Mouse (Mus musculus) embryonic facial prominence, embryonic 13.5 days (tissue): ENCODE data around the gene Lzic. TPM values are rescaled to one million over a fixed set of nuclear protein-coding genes. Genes with fewer than 3 reads are reported as not detected.
A peak's percentile ranks its signal among the peaks of the same experiment; 100 is the strongest.

Experiments used
- ATAC-seq: fragments of 200-750 bp; cut with Nextera tagmentation; 2 replicates; pipeline ENCODE4 v1.8.0; 2017; ENCODE audit warnings: low read depth; ENCODE audit not compliant: insufficient number of reproducible peaks, insufficient read depth, low FRiP score, low TSS enrichment
- H3K27ac ChIP-seq: fragments of 300-500 bp; sonication (generic); 2 replicates; pipeline ENCODE4 v1.5.1; 2015; ENCODE audit warnings: moderate library complexity, mild to moderate bottlenecking, inconsistent platforms
- H3K27me3 ChIP-seq: fragments of 300-500 bp; sonication (generic); 2 replicates; pipeline ENCODE4 v1.6.1; 2015; ENCODE audit warnings: mild to moderate bottlenecking, inconsistent platforms
- H3K36me3 ChIP-seq: fragments of 300-500 bp; sonication (generic); 2 replicates; pipeline ENCODE4 v1.6.1; 2015; ENCODE audit warnings: mild to moderate bottlenecking, inconsistent platforms
- H3K4me1 ChIP-seq: fragments of 300-500 bp; sonication (generic); 2 replicates; pipeline ENCODE4 v1.6.1; 2015; ENCODE audit warnings: inconsistent platforms
- H3K4me2 ChIP-seq: fragments of 300-500 bp; sonication (generic); 2 replicates; pipeline ENCODE4 v1.6.1; 2015; ENCODE audit warnings: moderate library complexity, mild to moderate bottlenecking, inconsistent platforms
- H3K4me3 ChIP-seq: fragments of 300-500 bp; sonication (generic); 2 replicates; pipeline ENCODE4 v1.5.1; 2015; ENCODE audit warnings: mild to moderate bottlenecking, inconsistent platforms
- H3K9ac ChIP-seq: fragments of 300-500 bp; sonication (generic); 2 replicates; pipeline ENCODE4 v1.6.1; 2015; ENCODE audit warnings: mild to moderate bottlenecking, inconsistent platforms
- H3K9me3 ChIP-seq: fragments of 300-500 bp; sonication (generic); 2 replicates; pipeline ENCODE4 v1.6.1; 2016; ENCODE audit warnings: inconsistent platforms
- WGBS: fragments of 180-500 bp; shearing (Covaris S2); methylation state at CpG from one replicate; pipeline ENCODE4 v1.1.7; 2015; ENCODE audit warnings: mixed read lengths; 5-methylcytosine and 5-hydroxymethylcytosine counted together
- polyA plus RNA-seq: library from polyadenylated mRNA; unstranded; fragments of >200 nt; fragmentation: Nextera tagmentation; extraction: Ambion mirVana; gene quantifications from 2 replicates; pipeline ENCODE4 v1.2.1, GENCODE M21; 2015

The Lzic gene
- polyA plus RNA-seq, 1 experiment from 2014 or later = 56.5 TPM

- H3K9me3 ChIP-seq = no peaks in the 10 kb centered on the region
- peaks cover 26% of the 10 kb centered on the region for H3K36me3 ChIP-seq
- H3K9ac ChIP-seq = peak overlapping the region; percentile 79
- peak overlapping the region; percentile 75 for H3K27ac ChIP-seq
- peak overlapping the region; percentile 84 for H3K4me2 ChIP-seq
- H3K4me3 ChIP-seq = peak overlapping the region; percentile 63
- H3K27me3 ChIP-seq = no peaks in the 10 kb centered on the region
- WGBS = 55% methylated on average over 3 of the region's 3 CpGs
- no peak for ATAC-seq
- peaks cover 23% of the 10 kb centered on the region for H3K4me1 ChIP-seq
Observed at GRCm38 (mm10) chr4:149484566-149484965, 463 bp upstream of the Lzic start.

GRCm38 (mm10) chr4:149485825-149486206 lies 787 bp downstream of the Lzic start:
- Histone ChIP-seq H3K9ac (peak overlapping the region; percentile 79), H3K9me3 (no peaks in the 10 kb centered on the region), H3K27ac (peak overlapping the region; percentile 75), H3K4me1 (peaks cover 23% of the 10 kb centered on the region), H3K27me3 (no peaks in the 10 kb centered on the region), H3K4me3 (peak overlapping the region; percentile 63), H3K4me2 (peak overlapping the region; percentile 84), H3K36me3 (peaks cover 37% of the 10 kb centered on the region)
- ATAC-seq = no peak
- under 1% methylated on average over 10 of the region's 10 CpGs for whole genome bisulfite sequencing

DNA sequence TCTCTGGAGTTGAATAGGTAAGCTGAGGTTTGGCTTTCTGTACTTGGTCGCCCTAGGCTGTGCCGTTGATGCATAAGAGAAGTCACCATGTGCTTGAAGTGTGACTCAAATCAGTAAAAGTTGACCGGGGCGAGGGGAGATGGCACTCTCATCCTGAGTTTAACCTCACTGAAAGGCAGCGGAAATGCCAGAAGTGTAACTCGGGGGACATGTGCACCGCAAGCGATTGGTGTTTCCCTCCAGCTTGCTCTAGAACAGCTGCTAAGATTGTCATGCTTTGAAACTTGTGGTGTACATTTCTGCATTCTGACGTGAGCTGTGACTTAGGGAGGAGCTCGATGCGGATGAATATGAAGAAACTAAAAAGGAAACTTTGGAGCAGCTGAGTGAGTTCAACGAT lies 2.7 kb downstream of the Lzic start:
- Histone ChIP-seq H3K9ac (0 out of 2 replicates have a peak overlapping the region, but pooled peaks have one; percentile 27), H3K9me3 (no peaks in the 10 kb centered on the region), H3K36me3 (peaks cover 55% of the 10 kb centered on the region), H3K4me2 (no peak overlapping the region), H3K4me3 (no peak overlapping the region), H3K4me1 (peaks cover 23% of the 10 kb centered on the region), H3K27ac (no peak overlapping the region), H3K27me3 (no peaks in the 10 kb centered on the region)
- 92% methylated on average over 12 of the region's 12 CpGs for WGBS
- no peak for ATAC-seq

DNA sequence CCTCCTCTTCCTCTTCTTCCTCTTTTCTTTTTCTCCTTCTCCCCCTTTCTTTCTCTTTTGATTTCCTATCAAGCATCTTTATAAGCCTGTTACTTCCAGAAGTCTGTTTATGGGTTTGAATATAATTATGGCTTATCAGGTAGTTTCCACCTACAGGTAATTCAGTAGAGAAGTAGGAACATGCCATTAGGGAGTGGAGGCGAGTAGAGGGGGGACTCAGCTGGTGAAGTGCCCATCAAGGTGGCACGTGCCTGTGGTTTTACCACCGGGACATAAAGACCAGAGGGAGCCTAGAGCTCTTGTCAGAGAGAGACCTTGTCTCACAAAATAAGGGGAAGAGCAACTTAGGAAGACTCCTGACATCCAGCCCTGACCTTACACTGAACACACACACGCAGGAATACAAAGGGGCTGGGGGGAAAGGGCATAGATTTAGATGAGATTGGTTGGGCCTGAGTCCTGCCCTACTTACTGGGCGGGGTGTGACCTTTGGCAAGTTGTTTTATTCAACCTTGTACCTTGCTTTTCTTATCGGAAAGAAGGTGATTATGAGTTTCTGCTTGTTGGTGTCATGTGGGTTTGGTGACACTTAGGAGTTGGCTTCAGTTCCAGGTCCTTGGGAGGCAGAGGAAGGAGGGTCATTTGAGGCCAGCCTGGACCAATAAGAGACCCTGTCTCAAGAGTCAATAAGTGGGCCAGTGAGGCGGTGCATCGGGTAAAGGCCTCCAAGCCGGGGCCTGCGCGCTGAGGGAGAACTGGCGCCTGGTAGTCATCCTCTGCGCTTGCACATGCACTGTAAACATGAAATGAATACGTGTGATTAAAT lies 4.6 kb downstream of the Lzic start:
- 95% methylated on average over 14 of the region's 14 CpGs for WGBS
- Histone ChIP-seq H3K27me3 (no peaks in the 10 kb centered on the region), H3K4me2 (no peak overlapping the region), H3K4me1 (peaks cover 17% of the 10 kb centered on the region), H3K9me3 (no peaks in the 10 kb centered on the region), H3K4me3 (no peak overlapping the region), H3K27ac (no peak overlapping the region), H3K9ac (no peak overlapping the region), H3K36me3 (peaks cover 72% of the 10 kb centered on the region)
- no peak for ATAC-seq

GRCm38 (mm10) chr4:149491151-149491550 lies 6.1 kb downstream of the Lzic start:
- Histone ChIP-seq H3K36me3 (peaks cover 85% of the 10 kb centered on the region), H3K9me3 (no peaks in the 10 kb centered on the region), H3K4me3 (no peak overlapping the region), H3K27ac (no peak overlapping the region), H3K4me1 (peaks cover 14% of the 10 kb centered on the region), H3K4me2 (no peak overlapping the region), H3K9ac (no peak overlapping the region), H3K27me3 (no peaks in the 10 kb centered on the region)
- WGBS = 96% methylated on average over 3 of the region's 3 CpGs
- no peak for ATAC-seq

DNA sequence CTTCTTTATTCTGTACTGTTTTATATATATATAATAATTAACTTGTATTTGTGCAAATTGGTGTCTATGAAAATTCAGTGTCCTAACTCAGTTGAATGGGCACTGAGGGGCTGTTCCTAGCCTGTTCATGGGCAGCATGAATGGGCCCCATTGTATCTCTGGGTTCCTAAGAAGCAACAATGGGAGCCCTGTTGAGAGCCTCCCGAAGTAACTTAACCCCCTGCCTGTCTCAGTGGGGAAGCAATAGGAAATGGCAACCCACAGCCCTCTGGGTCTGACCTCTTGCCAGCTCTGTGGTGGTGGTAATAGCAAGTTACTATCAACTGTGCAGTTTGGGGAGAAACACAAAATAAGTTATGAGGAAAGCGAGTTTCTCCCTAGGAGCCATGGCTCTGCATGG lies 11.6 kb downstream of the Lzic start:
- Histone ChIP-seq H3K27ac (peak overlapping the region; percentile 70), H3K9ac (no peak overlapping the region), H3K4me3 (no peak overlapping the region), H3K4me1 (no peaks in the 10 kb centered on the region), H3K4me2 (no peak overlapping the region), H3K9me3 (no peaks in the 10 kb centered on the region), H3K27me3 (no peaks in the 10 kb centered on the region), H3K36me3 (peaks cover 80% of the 10 kb centered on the region)
- 25% methylated on average over 2 of the region's 2 CpGs for WGBS
- peak; percentile 56; the same call in 1 of the 2 replicates for ATAC-seq

GRCm38 (mm10) chr4:149498901-149499300 lies 13.9 kb downstream of the Lzic start:
- no peak overlapping the region for H3K4me2 ChIP-seq
- no peak overlapping the region for H3K27ac ChIP-seq
- H3K4me3 ChIP-seq = no peak overlapping the region
- no peaks in the 10 kb centered on the region for H3K9me3 ChIP-seq
- 83% methylated on average over 8 of the region's 8 CpGs for WGBS
- no peaks in the 10 kb centered on the region for H3K4me1 ChIP-seq
- no peaks in the 10 kb centered on the region for H3K27me3 ChIP-seq
- no peak for ATAC-seq
- H3K9ac ChIP-seq = no peak overlapping the region
- H3K36me3 ChIP-seq = peaks cover 74% of the 10 kb centered on the region

DNA sequence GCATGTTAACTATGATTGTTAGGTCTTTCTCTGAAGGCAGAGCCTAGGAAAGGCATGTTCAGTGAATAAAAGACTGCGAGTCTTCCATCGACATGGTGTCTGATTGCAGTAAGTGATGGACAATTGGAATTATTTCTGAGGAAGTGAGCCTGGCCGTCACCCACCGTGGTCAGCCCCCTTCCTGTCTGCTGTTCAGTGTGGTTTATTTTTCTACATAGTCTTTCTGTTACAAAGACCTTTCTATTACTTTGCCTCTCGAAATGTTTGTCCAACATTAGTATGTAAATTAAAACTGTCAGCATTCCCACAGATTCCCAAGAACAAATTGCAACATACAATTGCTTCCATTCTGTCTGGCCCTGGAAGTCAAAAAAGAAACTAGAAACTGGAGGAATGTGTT lies 14.8 kb downstream of the Lzic start:
- Histone ChIP-seq H3K9ac (no peak overlapping the region), H3K9me3 (no peaks in the 10 kb centered on the region), H3K27me3 (no peaks in the 10 kb centered on the region), H3K4me3 (no peak overlapping the region), H3K4me1 (peaks cover 1% of the 10 kb centered on the region), H3K4me2 (no peak overlapping the region), H3K27ac (no peak overlapping the region), H3K36me3 (peaks cover 65% of the 10 kb centered on the region)
- 69% methylated on average over 5 of the region's 5 CpGs for WGBS
- no peak for ATAC-seq

- Histone ChIP-seq H3K27me3 (no peaks in the 10 kb centered on the region), H3K4me2 (no peak overlapping the region), H3K27ac (peak overlapping the region; percentile 48; the same call in 1 of the 2 replicates), H3K4me1 (peaks cover 4% of the 10 kb centered on the region), H3K9ac (no peak overlapping the region), H3K36me3 (peaks cover 32% of the 10 kb centered on the region), H3K9me3 (no peaks in the 10 kb centered on the region), H3K4me3 (no peak overlapping the region)
- 75% methylated on average over 5 of the region's 5 CpGs for WGBS
- ATAC-seq = no peak
Observed at GRCm38 (mm10) chr4:149504363-149504762, 19.3 kb downstream of the Lzic start.

- Histone ChIP-seq H3K4me1 (peaks cover 4% of the 10 kb centered on the region), H3K27ac (peak overlapping the region; percentile 48; the same call in 1 of the 2 replicates), H3K4me3 (no peak overlapping the region), H3K9me3 (no peaks in the 10 kb centered on the region), H3K27me3 (no peaks in the 10 kb centered on the region), H3K4me2 (0 out of 2 replicates have a peak overlapping the region, but pooled peaks have one; percentile 1), H3K9ac (no peak overlapping the region), H3K36me3 (peaks cover 29% of the 10 kb centered on the region)
- no peak for ATAC-seq
- WGBS = 18% methylated on average over 3 of the region's 3 CpGs
Observed at GRCm38 (mm10) chr4:149504858-149505257, 19.8 kb downstream of the Lzic start.

- Histone ChIP-seq H3K4me2 (no peak overlapping the region), H3K36me3 (peaks cover 23% of the 10 kb centered on the region; the same call in 1 of the 2 replicates), H3K27me3 (no peaks in the 10 kb centered on the region), H3K9ac (no peak overlapping the region), H3K27ac (no peak overlapping the region), H3K9me3 (no peaks in the 10 kb centered on the region), H3K4me1 (peaks cover 4% of the 10 kb centered on the region), H3K4me3 (no peak overlapping the region)
- no peak for ATAC-seq
- 48% methylated on average over 14 of the region's 15 CpGs for WGBS
Observed at GRCm38 (mm10) chr4:149505261-149505967, 20.4 kb downstream of the Lzic start.

GRCm38 (mm10) chr4:149506904-149507303 lies 21.9 kb downstream of the Lzic start:
- H3K4me2 ChIP-seq = no peak overlapping the region
- WGBS = 51% methylated on average over 3 of the region's 3 CpGs
- H3K9me3 ChIP-seq = no peaks in the 10 kb centered on the region
- H3K4me1 ChIP-seq = peaks cover 4% of the 10 kb centered on the region
- H3K27ac ChIP-seq = no peak overlapping the region
- no peak overlapping the region for H3K4me3 ChIP-seq
- no peaks in the 10 kb centered on the region for H3K27me3 ChIP-seq
- H3K9ac ChIP-seq = no peak overlapping the region
- ATAC-seq = no peak
- H3K36me3 ChIP-seq = peaks cover 11% of the 10 kb centered on the region; the same call in 1 of the 2 replicates
